Mouse (Mus musculus) liver, postnatal 0 days (tissue): Measurements from ENCODE around the gene Rab11fip5.

ENCODE experiments used
- CTCF ChIP-seq: sonication (generic); IDR thresholded peaks from 2 replicates; pipeline ENCODE4 v1.5.1; 2016; ENCODE audit warnings: antibody characterized with exemption, low read depth
- EP300 ChIP-seq: IDR thresholded peaks from 2 replicates; pipeline ENCODE4 v1.6.1; 2016; ENCODE audit warnings: antibody characterized with exemption, low read depth, mild to moderate bottlenecking

- TF ChIP-seq CTCF (no peak), EP300 (no peak)
Measured at GRCm38 (mm10) chr6:85320445-85320866, 54.0 kb downstream of the Rab11fip5 start.
